Mouse (Mus musculus): ENCODE data around the gene H2-DMb2. TPM values are rescaled to one million over a fixed set of nuclear protein-coding genes. Genes with fewer than 3 reads are reported as not detected.

H2-DMb2 gene
- not detected in 2 replicates for polyA plus RNA-seq (2012; ENCODE audit: insufficient read depth, insufficient read length, low replicate concordance, missing spikeins)

GRCm38 (mm10) chr17:34143033-34143432, at the start of gene H2-DMb2:
H2-DMb2 (plus strand) TSS chr17:34143307.
- 48% methylated on average over 7 of the region's 7 CpGs for WGBS
- TF ChIP-seq CTCF (IDR thresholded peaks at IDR 0.05; ENCODE audit: insufficient read depth, low read depth, low read length): no peak
- TF ChIP-seq POLR2A (IDR thresholded peaks at IDR 0.05; ENCODE audit: insufficient read depth, low read depth, low read length): no peak
- Histone ChIP-seq H3K27ac (ENCODE audit: insufficient read depth, low read depth, low read length) (no peak within 1 kb of the TSS), H3K4me1 (ENCODE audit: control insufficient read depth, insufficient read depth, low read length) (peaks cover 4% of the 10 kb centered on the region), H3K4me3 (ENCODE audit: insufficient read depth, low read depth, low read length) (no peak within 1 kb of the TSS)

DNA sequence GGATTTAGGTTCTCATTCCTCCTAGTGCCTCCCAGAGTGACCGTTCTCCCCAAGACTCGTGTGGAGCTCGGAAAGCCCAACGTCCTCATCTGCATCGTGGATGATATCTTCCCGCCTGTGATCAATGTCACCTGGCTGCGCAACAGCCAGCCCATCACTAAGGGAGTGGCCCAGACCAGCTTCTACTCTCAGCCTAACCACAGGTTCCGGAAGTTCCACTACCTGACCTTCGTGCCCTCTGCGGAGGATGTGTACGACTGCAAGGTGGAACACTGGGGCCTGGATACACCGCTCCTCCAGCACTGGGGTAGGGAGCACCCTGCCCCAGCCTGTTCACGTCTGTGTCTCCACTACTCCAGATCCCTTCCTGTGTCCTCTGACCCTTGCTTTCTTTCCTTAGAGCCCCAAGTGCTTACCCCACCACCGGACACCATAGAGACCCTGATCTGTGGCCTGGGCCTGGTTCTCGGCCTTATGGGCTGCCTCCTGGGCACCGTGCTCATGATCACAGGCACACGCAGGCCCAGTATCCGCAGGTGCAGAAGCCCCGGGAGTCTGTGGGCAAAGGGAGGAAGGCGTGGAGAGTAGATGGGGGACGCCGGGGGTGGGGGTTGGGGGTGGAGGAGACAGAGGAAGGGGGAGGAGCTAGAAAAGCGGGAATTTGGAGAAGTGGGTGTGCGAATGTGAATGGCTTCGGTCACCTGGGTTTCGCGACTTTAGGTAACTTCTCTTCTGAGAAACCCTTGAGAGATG, 48.6 kb upstream of the H2-DMb2 start:
- no peaks in the 10 kb centered on the region for H3K4me1 ChIP-seq (ENCODE audit: control insufficient read depth, insufficient read depth, low read length)
- no peak overlapping the region for H3K27ac ChIP-seq (ENCODE audit: insufficient read depth, low read depth, low read length)
- no peak for TF ChIP-seq POLR2A (IDR thresholded peaks at IDR 0.05; ENCODE audit: insufficient read depth, low read depth, low read length)
- TF ChIP-seq CTCF (IDR thresholded peaks at IDR 0.05; ENCODE audit: insufficient read depth, low read depth, low read length): no peak
- 89% methylated on average over 27 of the region's 27 CpGs for whole genome bisulfite sequencing
- H3K4me3 ChIP-seq (ENCODE audit: insufficient read depth, low read depth, low read length): no peak overlapping the region

GRCm38 (mm10) chr17:34096497-34097010, 46.6 kb upstream of the H2-DMb2 start:
- Histone ChIP-seq H3K27ac (ENCODE audit: insufficient read depth, low read depth, low read length) (no peak overlapping the region), H3K4me1 (ENCODE audit: control insufficient read depth, insufficient read depth, low read length) (peaks cover under 1% of the 10 kb centered on the region), H3K4me3 (ENCODE audit: insufficient read depth, low read depth, low read length) (no peak overlapping the region)
- TF ChIP-seq CTCF (IDR thresholded peaks at IDR 0.05; ENCODE audit: insufficient read depth, low read depth, low read length) (no peak), POLR2A (IDR thresholded peaks at IDR 0.05; ENCODE audit: insufficient read depth, low read depth, low read length) (no peak)
- WGBS: 71% methylated on average over 3 of the region's 3 CpGs

DNA sequence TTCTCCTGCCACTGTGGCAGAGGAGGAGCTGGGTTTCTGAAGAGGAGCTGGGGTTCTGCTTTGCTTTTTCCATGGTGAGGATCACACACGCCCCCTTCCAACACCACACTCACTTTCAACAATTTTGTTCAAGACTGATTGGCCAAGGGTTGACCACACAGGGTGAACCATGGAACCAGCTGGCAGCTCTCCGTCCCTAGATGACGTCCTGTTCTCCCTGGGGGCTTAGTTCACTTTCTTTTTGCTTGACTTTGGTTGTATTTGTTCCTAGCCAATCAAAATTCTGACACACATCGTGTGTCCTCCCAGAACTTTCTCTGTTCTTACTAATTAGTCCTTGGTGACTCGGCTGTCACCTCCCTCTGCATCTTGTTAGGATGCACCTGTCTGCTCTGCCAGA, 45.8 kb upstream of the H2-DMb2 start:
- Histone ChIP-seq H3K4me1 (ENCODE audit: control insufficient read depth, insufficient read depth, low read length) (peaks cover 4% of the 10 kb centered on the region), H3K4me3 (ENCODE audit: insufficient read depth, low read depth, low read length) (no peak overlapping the region), H3K27ac (ENCODE audit: insufficient read depth, low read depth, low read length) (no peak overlapping the region)
- WGBS: 60% methylated on average over 5 of the region's 5 CpGs
- TF ChIP-seq CTCF (IDR thresholded peaks at IDR 0.05; ENCODE audit: insufficient read depth, low read depth, low read length): no peak
- no peak for TF ChIP-seq POLR2A (IDR thresholded peaks at IDR 0.05; ENCODE audit: insufficient read depth, low read depth, low read length)

GRCm38 (mm10) chr17:34098709-34099479, 44.2 kb upstream of the H2-DMb2 start:
- no peak for TF ChIP-seq POLR2A (IDR thresholded peaks at IDR 0.05; ENCODE audit: insufficient read depth, low read depth, low read length)
- TF ChIP-seq CTCF (IDR thresholded peaks at IDR 0.05; ENCODE audit: insufficient read depth, low read depth, low read length): no peak
- WGBS: 69% methylated on average over 10 of the region's 10 CpGs
- Histone ChIP-seq H3K4me1 (ENCODE audit: control insufficient read depth, insufficient read depth, low read length) (peaks cover 4% of the 10 kb centered on the region), H3K4me3 (ENCODE audit: insufficient read depth, low read depth, low read length) (no peak overlapping the region), H3K27ac (ENCODE audit: insufficient read depth, low read depth, low read length) (no peak overlapping the region)

- Histone ChIP-seq H3K27ac (ENCODE audit: insufficient read depth, low read depth, low read length) (no peak overlapping the region), H3K4me1 (ENCODE audit: control insufficient read depth, insufficient read depth, low read length) (peaks cover 4% of the 10 kb centered on the region), H3K4me3 (ENCODE audit: insufficient read depth, low read depth, low read length) (no peak overlapping the region)
- TF ChIP-seq POLR2A (IDR thresholded peaks at IDR 0.05; ENCODE audit: insufficient read depth, low read depth, low read length): no peak
- TF ChIP-seq CTCF (IDR thresholded peaks at IDR 0.05; ENCODE audit: insufficient read depth, low read depth, low read length): no peak
- WGBS: 42% methylated on average over 5 of the region's 5 CpGs
These were observed 43.6 kb upstream of the H2-DMb2 start for GRCm38 (mm10) chr17:34099531-34099930.

- no peak for TF ChIP-seq POLR2A (IDR thresholded peaks at IDR 0.05; ENCODE audit: insufficient read depth, low read depth, low read length)
- TF ChIP-seq CTCF (IDR thresholded peaks at IDR 0.05; ENCODE audit: insufficient read depth, low read depth, low read length): no peak; the same call in 1 of the 2 replicates
- Histone ChIP-seq H3K4me3 (ENCODE audit: insufficient read depth, low read depth, low read length) (no peak overlapping the region), H3K4me1 (ENCODE audit: control insufficient read depth, insufficient read depth, low read length) (peaks cover 4% of the 10 kb centered on the region), H3K27ac (ENCODE audit: insufficient read depth, low read depth, low read length) (no peak overlapping the region)
- WGBS: 32% methylated on average over 5 of the region's 5 CpGs
These were observed 41.9 kb upstream of the H2-DMb2 start for GRCm38 (mm10) chr17:34101185-34101584.

- peaks cover 4% of the 10 kb centered on the region for H3K4me1 ChIP-seq (ENCODE audit: control insufficient read depth, insufficient read depth, low read length)
- TF ChIP-seq POLR2A (IDR thresholded peaks at IDR 0.05; ENCODE audit: insufficient read depth, low read depth, low read length) (no peak), CTCF (IDR thresholded peaks at IDR 0.05; ENCODE audit: insufficient read depth, low read depth, low read length) (no peak)
- peak overlapping the region; percentile 19; the same call in 1 of the 2 replicates for H3K4me3 ChIP-seq (ENCODE audit: insufficient read depth, low read depth, low read length)
- WGBS: 5% methylated on average over 12 of the region's 12 CpGs
- no peak overlapping the region for H3K27ac ChIP-seq (ENCODE audit: insufficient read depth, low read depth, low read length)
These were observed 41.5 kb upstream of the H2-DMb2 start for GRCm38 (mm10) chr17:34101604-34102032.

DNA sequence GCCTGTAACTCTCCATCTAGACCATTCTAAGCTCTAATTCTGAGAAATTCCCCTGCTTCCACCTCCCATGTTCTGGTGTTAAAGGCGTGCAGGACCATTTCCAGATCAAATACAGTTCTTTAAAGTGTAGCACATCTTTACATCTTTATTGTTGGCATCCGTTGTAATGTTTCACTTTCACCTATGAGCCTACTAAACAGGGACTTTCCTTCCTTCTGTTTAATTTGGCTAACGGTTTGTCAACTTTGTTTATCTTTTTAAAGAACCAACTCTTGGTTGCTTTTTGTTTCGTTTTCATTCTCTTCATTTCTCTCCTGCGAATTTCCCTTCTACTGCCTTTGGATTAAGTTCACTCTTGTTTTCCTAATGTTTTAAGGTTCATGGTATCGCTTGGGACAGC, 40.3 kb upstream of the H2-DMb2 start:
- 76% methylated on average over 6 of the region's 6 CpGs for WGBS
- Histone ChIP-seq H3K4me3 (ENCODE audit: insufficient read depth, low read depth, low read length) (no peak overlapping the region), H3K27ac (ENCODE audit: insufficient read depth, low read depth, low read length) (no peak overlapping the region), H3K4me1 (ENCODE audit: control insufficient read depth, insufficient read depth, low read length) (peaks cover 4% of the 10 kb centered on the region)
- TF ChIP-seq POLR2A (IDR thresholded peaks at IDR 0.05; ENCODE audit: insufficient read depth, low read depth, low read length): no peak
- TF ChIP-seq CTCF (IDR thresholded peaks at IDR 0.05; ENCODE audit: insufficient read depth, low read depth, low read length): no peak

Data from olfactory bulb, adult 2 months (tissue).